Mouse (Mus musculus): ENCODE results near the gene Fiz1.
"Not testable (repeated sequence)": the region's sequence is repeated elsewhere in the genome, so short reads cannot be mapped to it uniquely, and the experiment has no call there.

Fiz1 gene

DNA sequence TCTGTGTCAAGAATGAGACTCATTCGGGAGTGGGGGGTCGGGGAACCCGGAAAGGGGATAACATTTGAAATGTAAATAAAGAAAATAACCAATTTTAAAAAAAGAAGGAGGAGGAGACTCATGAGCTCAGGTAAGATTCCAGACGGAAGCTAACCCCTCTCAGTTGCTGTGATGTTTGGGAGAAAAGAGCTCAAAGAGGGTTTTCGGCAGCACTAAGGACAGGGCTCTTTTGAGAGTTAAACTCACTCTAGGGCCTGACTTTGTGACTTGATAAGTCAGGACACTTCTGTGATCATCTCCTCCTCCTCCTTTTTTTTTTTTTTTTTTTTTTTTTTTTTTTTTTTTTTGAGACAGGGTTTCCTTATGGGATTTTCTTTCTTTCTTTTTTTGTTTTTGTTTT, 24.4 kb upstream of the Fiz1 start:
- in situ Hi-C loops (cut with MboI, MseI) = no loop called here

DNA sequence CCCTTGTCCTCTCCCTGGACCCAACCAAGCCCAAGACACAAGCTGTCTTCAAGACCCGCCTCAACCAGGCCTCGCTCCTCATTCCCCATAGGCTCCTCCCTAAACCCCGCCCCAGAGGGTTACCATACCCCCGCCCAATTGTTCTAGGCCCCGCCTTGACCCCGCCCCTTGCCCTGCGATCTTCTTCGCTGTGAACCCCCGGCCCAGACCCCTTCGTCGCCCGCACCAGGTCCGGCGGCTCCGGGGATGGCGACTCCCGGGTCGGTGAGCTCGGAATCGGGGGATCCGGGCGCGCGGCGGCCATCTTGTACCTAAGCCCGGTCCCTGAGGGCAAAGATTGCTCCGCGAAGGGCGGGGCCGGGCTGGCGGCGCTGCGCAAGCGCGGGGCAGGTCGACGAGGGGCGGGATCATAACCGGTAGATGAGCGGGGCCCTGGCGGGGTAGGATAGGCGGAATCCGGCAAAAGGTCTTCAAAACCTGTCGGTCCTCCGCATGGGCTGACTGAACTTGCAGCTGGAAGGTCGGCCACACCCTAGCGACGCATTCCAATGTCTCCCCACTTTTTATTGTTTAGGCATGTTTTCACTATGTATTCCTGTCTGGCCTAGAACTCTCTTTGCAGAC, 23.7 kb upstream of the Fiz1 start, which contains the start of gene Zfp784:
Gene Zfp784 (minus strand): TSS at position 338 of the 624 bp plus-strand sequence.
- in situ Hi-C loops (cut with MboI, MseI) = no loop called here

DNA sequence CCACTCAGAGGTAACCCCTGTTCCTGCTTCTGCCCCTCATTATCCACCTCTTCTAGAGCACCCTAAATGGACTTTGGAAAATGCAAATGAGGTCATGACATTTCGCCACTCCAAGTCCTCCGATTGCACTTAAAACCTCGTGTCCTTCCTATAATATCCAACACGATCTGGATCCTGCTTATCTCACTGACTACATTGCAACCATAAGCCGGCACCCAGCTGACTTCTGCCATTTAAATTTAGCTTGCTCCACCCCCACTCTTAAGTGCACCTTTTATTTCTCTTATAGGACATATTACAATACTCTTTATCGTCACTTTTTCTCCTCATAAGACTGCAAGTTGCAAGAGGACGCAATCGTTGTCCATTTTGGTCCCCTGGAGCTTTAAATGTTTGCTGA, 23.0 kb upstream of the Fiz1 start:
- in situ Hi-C loops (cut with MboI, MseI) = no loop called here

DNA sequence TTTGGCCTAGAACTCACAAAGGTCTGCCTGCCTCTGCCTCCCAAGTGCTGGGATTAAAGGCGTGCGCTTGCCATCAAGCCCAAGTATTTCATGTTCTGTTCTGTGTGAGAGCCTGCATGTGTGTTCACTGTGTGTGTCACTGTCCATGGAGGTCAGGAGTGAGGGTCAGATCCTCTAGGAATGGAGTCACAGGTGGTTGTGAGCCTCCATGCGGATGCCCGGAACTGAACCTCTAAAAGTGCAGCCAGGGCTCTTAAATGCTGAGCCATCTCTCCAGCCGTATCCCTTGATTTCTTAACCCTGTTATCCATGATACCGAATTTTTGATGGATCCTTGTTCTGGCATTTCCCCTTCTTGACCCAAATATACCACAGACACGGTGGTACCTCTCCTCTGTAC, 22.5 kb upstream of the Fiz1 start:
- in situ Hi-C loops (cut with MboI, MseI) = no loop called here

DNA sequence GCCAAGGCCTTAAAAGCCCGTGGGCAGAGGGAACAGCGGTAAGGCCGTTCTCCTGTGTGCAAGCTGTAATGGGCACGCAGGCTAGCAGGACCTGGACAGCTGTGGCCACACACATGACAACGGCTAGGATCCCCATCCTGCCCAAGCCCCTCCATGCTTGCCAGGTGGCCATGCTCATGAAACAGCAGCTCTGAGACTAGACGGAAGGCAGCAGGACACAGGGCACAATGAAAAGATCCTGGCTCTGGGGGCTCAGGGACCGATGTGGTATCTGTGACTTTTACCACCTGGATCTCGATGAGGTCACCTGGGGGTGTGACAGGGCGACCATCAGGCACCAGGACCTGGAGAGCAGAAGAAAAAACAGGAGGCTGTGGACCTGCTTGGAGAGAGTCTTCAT, 21.6 kb upstream of the Fiz1 start:
- in situ Hi-C loops (cut with MboI, MseI) = no loop called here

DNA sequence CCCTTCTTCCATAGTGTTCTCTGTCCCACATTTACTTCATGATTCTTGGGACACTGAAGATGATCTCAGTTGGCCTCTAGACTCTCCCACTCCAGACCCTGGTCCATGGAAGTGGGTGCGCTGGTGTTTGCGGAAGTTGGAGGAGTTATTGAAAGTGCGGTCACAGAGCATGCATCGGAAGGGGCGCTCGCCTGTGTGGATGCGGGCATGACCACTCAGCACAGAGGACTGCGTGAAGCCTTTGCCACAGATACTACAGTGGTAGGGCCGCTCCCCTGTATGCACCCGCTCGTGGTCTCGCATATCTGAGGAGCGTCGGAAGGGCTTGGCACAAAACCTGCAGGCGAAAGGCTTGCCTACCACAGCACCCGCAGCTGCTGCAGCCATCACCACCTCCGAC, 21.1 kb upstream of the Fiz1 start:
- in situ Hi-C loops (cut with MboI, MseI) = no loop called here

DNA sequence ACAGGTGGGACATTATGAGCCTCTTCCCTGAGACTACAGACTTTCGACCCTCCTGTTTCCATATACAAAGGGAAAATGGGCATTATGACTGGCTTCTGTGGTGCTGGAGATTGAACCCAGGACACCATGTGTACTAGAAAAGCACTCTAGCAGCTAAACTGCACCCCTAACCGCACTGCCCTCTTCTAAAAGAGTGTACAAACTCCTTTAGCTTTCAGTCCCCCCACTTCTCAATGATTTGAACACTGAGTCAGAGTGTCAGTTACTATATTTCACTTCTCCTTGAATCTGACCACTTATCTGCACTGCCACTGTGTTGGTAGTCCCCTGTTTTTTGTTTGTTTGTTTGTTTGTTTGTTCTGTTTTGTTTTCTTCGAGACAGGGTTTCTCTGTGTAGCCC, 19.3 kb upstream of the Fiz1 start, which contains the start of gene 4632433K11Rik:
Gene 4632433K11Rik (plus strand): TSS at position 301 of the 400 bp plus-strand sequence.
- in situ Hi-C loops (cut with MboI, MseI) = no loop called here

DNA sequence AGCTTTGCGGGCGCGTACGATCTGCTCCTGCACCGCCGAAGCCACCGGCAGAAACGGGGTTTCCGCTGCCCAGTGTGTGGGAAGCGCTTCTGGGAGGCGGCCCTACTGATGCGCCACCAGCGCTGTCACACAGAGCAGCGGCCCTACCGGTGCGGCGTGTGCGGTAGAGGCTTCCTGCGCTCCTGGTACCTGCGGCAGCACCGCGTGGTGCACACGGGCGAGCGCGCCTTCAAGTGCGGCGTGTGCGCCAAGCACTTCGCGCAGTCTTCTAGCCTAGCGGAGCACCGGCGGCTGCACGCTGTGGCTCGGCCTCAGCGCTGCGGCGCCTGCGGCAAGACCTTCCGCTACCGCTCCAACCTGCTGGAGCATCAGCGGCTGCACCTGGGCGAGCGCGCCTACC, 17.0 kb upstream of the Fiz1 start:
- in situ Hi-C loops (cut with MboI, MseI) = no loop called here

DNA sequence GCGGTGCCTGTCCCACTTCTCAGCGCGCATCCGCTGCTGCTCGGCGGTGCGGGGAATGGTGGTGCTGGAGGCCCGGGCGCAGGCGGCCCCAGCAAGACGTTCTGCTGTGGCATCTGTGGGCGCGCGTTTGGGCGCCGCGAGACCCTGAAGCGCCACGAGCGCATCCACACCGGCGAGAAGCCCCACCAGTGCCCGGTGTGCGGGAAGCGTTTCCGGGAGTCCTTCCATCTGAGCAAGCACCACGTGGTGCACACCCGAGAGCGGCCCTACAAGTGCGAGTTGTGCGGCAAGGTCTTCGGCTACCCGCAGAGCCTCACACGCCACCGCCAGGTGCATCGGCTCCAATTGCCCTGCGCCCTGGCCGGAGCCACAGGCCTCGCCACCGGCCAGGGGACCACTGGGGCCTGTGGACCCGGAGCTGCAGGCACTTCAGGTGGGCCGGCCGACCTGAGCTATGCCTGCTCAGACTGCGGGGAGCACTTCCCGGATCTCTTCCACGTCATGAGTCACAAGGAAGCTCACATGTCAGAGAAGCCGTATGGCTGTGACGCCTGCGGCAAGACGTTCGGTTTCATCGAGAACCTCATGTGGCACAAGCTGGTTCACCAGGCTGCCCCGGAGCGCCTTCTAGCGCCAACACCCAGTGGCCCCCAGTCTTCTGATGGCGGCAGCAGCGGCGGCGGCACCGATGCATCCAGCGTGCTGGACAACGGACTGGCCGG, 16.2 kb upstream of the Fiz1 start:
- in situ Hi-C loops (cut with MboI, MseI) = no loop called here

DNA sequence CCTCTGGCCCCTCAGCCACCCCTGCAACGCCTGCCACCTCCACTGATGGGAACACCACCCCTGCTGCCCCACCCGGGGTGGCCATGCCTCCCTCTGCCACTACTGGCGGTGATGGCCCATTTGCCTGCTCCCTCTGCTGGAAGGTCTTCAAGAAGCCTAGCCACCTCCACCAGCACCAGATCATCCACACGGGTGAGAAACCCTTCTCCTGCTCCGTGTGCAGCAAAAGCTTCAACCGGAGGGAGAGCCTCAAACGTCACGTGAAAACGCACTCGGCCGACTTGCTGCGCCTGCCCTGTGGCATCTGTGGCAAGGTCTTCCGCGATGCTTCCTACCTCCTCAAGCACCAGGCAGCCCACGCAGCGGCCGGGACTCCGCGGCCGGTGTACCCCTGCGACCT, 15.4 kb upstream of the Fiz1 start:
- in situ Hi-C loops (cut with MboI, MseI) = no loop called here

DNA sequence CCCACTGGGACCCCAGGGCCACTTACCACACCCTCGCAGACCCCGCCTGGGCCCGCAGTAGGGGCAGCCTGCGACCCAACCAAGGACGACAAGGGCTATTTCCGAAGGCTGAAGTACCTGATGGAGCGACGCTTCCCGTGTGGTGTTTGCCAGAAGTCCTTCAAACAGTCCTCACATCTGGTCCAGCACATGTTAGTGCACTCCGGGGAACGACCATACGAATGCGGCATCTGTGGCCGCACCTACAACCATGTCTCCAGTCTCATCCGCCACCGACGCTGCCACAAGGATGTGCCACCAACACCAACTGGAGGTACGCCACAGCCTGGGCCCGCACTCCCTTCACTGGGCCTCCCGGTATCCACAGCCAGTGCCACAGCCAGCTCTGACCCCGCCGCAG, 15.0 kb upstream of the Fiz1 start:
- in situ Hi-C loops (cut with MboI, MseI) = no loop called here

DNA sequence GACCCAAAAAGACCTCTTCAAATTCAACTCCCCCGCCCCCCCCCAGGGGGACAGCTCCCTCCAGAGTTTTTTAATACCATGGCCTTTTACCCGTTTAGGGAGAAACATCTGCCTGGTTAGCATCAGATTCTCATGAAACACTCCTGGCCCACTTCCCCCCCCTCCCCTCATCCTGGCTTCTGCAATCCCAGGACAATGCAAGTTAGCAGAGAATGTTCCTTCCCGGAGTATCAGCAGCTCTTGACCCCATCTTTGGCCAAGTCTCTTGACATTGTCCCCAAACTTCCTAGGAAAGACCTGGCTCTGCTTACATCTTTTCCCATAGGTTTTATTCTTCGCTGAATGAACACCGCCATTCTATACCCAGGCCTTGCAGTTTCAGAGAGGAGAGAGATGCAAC, 6.7 kb upstream of the Fiz1 start:
- in situ Hi-C loops (cut with MboI, MseI) = no loop called here

DNA sequence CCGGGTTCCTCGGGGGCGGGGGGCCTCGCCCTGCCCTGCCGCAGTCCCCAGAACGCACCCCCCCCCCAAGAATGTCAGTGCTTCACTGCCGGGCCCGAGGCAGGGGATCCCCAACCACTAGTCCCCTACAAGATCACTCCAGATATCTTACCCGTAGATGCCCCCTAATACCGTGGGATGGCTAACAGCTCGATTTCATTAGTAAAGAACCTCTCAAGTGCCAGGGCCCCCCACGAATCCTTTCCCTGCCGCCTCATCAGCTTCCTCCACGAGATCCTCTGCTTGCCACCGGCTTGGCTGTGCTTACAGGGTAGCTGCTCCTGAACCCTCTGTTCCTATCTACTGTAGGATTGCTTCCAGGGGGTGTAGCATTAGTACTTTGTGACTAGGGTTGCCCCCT, 6.2 kb upstream of the Fiz1 start:
- in situ Hi-C loops (cut with MboI, MseI) = no loop called here

DNA sequence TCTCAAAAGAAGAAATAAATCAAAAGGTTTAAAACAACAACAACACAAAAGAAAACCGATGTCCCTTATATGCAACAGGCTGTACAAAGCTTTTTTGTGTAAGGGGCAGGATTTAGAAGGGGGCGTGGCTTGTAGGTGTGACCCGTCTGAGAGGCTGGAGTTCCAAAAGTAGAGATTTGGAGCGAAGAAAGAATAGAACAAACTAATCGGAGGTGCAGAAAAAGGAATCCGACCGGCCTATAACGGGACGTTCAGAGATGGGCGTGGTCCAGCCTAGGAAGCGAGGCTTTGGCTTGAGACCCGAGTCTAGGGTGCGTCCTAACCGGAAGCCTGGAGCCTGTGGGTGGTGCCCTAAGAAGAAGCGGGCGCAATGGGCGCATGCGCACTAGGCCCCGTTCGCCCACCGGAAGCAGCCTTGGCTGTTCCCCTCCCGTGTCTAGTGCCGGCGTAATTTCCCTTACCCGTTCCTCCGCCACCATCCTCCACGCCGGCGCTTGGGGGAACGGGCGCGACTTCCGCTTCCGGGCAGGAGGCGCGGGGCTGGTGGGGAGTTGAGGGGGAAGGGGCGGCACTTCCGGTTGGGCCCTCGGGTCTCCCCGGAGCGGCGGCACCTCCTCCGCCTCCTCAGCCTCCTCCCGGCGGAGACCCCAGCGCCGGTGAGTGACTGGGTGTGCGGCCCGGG, 5.6 kb upstream of the Fiz1 start, which contains the start of the genes Zfp865 and Ccdc106:
Gene Zfp865 (plus strand): TSS at position 377 of the 682 bp plus-strand sequence.
Gene Ccdc106 (plus strand): TSS at position 554 of the 682 bp plus-strand sequence.
- in situ Hi-C loops (cut with MboI, MseI) = no loop called here

DNA sequence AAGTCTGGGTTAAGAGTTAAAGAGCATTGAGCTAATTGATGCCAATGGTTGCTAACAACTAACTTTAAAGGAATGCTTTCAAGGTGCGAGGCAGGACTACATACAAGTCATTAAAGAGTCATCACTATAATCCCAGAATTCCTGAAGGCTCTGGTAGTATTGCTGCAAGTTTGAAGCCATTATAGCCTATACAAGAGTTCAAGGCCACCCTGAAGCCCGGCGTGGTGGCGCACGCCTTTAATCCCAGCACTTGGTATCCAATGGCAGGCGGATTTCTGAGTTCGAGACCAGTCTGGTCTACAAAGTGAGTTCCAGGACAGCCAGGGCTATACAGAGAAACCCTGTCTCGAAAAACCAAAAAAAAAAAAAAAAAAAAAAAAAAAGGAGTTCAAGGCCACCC, 5.1 kb upstream of the Fiz1 start:
- in situ Hi-C loops (cut with MboI, MseI) = not testable (repeated sequence)

DNA sequence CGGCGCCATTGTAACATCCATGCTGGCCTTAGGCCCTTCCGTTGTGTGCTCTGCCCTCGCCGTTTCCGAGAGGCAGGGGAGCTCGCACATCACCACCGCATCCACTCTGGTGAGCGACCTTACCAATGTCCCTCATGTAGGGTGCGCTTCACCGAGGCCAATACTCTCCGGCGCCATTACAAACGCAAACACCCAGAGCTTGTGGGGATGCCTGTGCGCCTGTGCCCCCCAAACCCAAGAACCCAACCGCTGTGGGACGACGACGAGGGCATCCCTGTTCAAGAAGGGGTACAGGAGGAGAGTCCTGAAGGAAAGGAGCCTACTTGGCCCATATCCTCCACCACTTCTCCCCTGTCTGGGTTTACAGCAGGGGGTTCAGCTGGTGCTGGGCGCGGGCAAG, 3.4 kb upstream of the Fiz1 start:
- in situ Hi-C loops (cut with MboI, MseI) = no loop called here

DNA sequence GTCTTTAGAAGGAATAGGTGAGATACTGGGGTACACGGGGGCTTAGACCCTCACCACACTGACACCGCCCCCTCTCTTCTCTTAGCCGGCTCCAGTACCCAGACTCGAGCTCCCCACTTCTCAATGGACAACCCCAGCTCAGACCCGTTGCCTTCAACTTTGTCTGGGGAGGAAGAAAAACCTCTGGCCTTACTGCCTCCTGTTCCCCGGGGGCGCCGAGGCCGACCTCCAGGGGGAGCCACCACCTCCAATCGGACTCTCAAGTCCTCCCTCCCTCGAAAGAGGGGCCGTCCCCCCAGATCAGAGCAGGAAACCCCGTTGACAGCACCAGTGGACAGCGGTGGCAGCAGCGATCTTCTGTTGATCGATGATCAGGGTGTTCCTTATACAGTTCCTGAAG, 2.9 kb upstream of the Fiz1 start:
- in situ Hi-C loops (cut with MboI, MseI) = no loop called here

DNA sequence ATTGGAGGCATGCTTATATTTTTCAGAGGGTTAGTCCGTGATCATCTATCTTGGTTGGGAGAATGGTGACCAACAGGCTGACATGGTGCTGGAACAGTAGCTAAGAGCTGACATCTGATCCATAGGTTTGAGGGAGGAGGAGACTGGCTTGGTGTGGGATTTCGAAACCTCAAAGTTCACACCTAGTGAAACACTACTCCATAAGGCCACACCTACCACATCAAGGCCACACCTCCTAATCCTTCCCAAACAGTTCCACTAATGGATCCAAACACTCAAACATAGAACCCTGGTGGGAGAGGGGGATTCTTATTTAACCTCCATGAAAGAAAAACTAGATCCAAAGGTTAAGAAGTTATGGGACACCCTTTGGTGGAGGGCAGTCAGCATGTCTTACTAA, 2.4 kb upstream of the Fiz1 start:
- in situ Hi-C loops (cut with MboI, MseI) = no loop called here

DNA sequence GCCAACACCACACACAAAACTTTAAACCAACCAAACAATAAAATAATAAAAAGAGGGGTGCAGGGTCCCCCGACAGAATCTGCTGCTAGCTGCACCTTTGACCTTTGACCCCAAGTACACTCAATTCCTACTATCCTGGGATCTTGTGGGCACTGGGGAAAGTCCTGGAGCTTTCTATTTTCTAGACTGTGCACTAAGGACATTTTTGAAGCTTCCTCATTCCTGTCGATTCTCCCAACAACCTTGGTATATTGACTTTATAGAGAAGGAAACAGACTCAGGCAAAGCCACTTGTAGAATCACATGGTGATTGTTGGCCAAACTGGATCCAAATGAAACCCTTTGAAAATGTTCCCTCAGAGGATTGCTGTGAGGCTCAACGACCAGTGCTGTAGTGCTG, 1.6 kb upstream of the Fiz1 start:
- in situ Hi-C loops (cut with MboI, MseI) = no loop called here

DNA sequence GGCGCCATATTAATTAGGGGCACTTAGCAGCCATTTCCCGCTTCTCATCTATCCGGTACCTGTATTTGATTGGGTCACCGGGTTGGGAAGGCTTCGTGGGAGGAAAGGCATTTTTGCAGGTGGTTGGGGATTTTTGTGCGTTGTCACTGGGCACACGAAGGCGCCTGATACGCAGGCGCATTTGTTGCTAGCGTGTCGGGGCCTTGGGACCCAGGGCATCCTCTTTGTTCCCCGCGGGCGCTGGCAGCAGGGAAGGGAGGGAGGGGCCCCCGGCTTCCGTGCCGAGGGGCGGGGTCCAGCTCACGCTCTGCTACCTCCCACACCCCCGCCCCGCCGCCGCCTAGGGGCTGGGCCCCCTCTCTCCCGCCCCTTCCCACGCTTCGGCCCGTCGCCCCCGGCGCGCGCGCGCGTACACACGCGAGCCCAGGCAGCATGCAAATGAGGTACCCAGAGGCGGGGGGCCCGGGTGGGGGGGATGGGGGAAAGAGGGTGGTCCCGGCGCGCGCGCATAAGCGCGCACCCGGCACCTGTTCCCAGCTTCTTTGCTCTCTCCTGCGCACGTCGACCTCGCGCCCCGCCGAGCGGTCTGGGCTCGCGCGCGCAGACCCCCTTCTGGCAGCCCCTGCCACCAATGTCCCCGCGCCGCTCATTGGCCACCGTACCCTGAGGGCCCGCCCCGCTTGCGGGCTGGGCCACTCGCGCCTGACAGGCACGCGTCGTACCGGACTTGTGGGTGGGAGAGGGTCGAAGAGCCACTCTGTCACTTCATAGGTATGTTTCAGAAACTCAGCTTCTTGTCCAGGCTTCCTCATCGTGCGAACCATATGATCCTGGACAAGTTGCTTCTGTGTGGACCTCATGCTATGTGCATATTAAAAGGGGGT, 863 bp upstream of the Fiz1 start, which contains the start of gene Gm44973:
Gene Gm44973 (plus strand): TSS at position 379 of the 884 bp plus-strand sequence.
- in situ Hi-C loops (cut with MboI, MseI) = no loop called here

DNA sequence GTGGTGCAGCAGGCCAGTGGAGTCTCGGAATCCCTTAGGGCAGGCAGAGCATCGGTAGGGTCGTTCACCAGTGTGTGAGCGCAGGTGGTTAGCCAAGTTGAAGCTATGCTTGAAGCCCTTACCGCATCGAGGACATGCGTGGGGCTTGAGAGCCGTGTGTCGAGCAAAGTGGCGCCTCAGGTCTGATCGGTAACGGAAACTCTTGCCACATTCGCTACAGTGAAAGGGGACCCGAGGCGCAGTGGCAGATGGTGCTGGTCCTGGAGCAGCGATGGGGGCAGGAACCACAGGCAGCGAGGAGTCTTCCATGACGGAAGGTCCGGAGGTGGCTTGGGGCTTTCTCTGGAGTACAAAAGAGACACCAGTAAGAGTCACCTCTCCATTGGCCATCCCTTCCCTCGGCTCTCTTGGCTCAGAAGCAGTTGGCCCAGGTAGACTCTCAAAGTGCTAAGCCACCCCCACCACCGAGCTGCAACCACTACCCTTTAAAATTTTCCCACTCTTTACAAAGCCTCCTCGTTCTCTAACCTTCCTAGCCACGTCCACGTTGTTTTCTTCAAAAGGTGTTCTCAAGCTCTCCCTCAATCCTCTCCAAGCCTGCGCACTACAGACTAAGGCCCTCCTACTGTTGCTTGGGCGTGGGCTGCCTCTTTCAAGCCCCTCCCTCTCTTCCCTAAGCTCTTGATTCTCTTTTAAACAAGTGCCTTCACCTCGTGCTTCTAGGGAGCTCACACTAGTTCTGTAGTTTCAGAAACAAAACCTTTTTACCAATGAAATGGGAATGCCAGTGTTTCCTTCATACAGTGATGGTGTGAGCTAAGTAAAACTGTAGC, 1.6 kb downstream of the Fiz1 start:
- in situ Hi-C loops (cut with MboI, MseI) = no loop called here

Measured in T-helper 1 cell (primary cell).